Mouse (Mus musculus) embryonic facial prominence, embryonic 10.5 days (tissue): ENCODE data around the gene Trpc1. TPM values are rescaled to one million over a fixed set of nuclear protein-coding genes. Genes with fewer than 3 reads are reported as not detected.

Experiments
- DNase-seq: peaks from one replicate; pipeline ENCODE4 v3.0.0-alpha.2; 2017; ENCODE audit warnings: low spot score
- H3K27ac ChIP-seq: fragments of 300-500 bp; sonication (generic); replicated peaks from 2 replicates; pipeline ENCODE4 v1.5.1; 2016; ENCODE audit warnings: mild to moderate bottlenecking
- H3K27me3 ChIP-seq: fragments of 300-500 bp; sonication (generic); replicated peaks from 2 replicates; pipeline ENCODE4 v1.6.1; 2016; ENCODE audit warnings: low read depth, mild to moderate bottlenecking; ENCODE audit not compliant: poor library complexity, severe bottlenecking
- H3K36me3 ChIP-seq: fragments of 300-500 bp; sonication (generic); replicated peaks from 2 replicates; pipeline ENCODE4 v1.6.1; 2016; ENCODE audit warnings: mild to moderate bottlenecking, moderate library complexity
- H3K4me1 ChIP-seq: fragments of 300-500 bp; sonication (generic); 2 replicates; pipeline ENCODE4 v1.6.1; 2016
- H3K4me3 ChIP-seq: fragments of 300-500 bp; sonication (generic); 2 replicates; pipeline ENCODE4 v1.5.1; 2016; ENCODE audit warnings: mild to moderate bottlenecking, moderate library complexity
- H3K9me3 ChIP-seq: fragments of 300-500 bp; sonication (generic); 2 replicates; pipeline ENCODE4 v1.6.1; 2016; ENCODE audit warnings: mild to moderate bottlenecking
- WGBS: fragments of 180-500 bp; shearing (Covaris S2); methylation state at CpG from one replicate; pipeline ENCODE4 v1.1.7; 2016; 5-methylcytosine and 5-hydroxymethylcytosine counted together
- polyA plus RNA-seq: library from polyadenylated mRNA; unstranded; fragments of >200 nt; fragmentation: Nextera tagmentation; extraction: Ambion mirVana; gene quantifications from 2 replicates; pipeline ENCODE4 v1.2.1, GENCODE M21; 2016

The Trpc1 gene
- 1.9 and 2.4 TPM in 2 replicates for polyA plus RNA-seq

DNA sequence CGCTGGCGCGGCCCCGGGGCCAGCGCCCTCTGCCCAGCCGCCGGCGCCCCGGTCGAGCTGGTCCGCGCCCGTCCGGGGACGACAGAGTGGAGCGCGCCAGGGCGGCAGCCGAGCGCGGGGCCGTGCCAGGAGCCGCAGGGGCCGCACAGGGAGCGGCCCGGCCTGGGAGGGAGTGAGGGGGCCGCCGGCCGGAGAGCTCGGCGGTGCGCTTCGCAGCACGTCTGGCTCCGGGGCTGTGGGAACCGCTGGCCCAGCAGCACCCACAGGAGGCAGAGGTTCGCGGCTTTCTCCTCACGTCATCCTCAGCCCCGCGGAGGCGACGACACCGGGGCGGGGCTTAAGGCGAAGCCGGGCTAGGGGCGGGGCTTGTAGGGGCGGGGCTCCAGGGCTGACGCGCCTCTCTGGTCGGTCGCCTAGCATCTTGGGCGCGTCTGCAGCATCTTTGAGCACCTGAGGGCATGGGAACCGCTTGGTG, at the start of gene Trpc1:
Gene Trpc1 (minus strand): TSS at position 339 of the 475 bp plus-strand sequence.
- peak; percentile 93 for DNase-seq
- Histone ChIP-seq H3K27me3 (peaks cover 43% of the 10 kb centered on the region), H3K36me3 (no peaks in the 10 kb centered on the region), H3K4me3 (peak within 1 kb of the TSS; percentile 76), H3K9me3 (no peaks in the 10 kb centered on the region), H3K27ac (peak within 1 kb of the TSS; percentile 84), H3K4me1 (peaks cover 6% of the 10 kb centered on the region)
- under 1% methylated on average over 56 of the region's 56 CpGs for WGBS

DNA sequence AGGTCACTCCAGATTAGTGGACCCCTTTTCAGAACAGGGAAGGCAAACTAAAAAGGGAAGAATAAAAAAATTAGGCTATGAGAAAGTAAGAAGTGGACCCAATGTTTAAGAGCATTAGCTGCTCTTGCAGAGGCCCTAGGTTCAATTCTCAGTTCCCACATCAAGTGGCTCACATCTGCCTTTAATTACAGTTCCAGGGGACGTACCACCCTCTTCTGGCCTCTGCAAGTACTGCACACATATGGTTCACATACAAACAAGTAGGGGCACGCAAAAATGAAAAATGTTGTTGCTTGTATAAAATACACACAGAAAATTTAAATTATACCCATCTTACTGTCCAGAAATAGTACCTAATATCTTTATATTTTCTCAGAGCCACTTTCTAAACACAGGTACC, 46.1 kb upstream of the Trpc1 start:
- Histone ChIP-seq H3K4me1 (no peaks in the 10 kb centered on the region), H3K4me3 (no peak overlapping the region), H3K36me3 (no peaks in the 10 kb centered on the region), H3K9me3 (peaks cover 3% of the 10 kb centered on the region; the same call in 1 of the 2 replicates), H3K27ac (no peak overlapping the region), H3K27me3 (no peaks in the 10 kb centered on the region)
- DNase-seq, result no peak
- WGBS, result 91% methylated on average over 2 of the region's 2 CpGs

DNA sequence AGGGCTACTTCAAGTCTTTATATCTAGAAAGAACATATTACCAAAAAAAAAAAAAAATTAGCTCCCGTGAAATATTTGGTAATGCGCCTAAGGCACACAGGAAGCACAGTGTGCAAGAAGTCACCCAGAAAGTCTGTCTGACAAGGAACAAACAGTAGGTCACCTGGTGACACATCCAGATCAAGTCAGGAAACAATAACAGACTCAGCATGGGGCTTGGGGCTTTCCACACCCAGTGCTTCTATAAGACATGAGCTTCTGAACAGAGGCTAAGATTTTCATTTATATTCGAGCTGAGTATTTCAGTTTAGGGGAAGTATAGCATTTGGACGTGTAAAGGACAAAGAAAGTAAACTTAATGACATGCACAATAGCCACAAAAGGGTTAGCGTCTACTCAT, 45.7 kb upstream of the Trpc1 start:
- no peak for DNase-seq
- no peaks in the 10 kb centered on the region for H3K36me3 ChIP-seq
- no peaks in the 10 kb centered on the region for H3K27me3 ChIP-seq
- no peaks in the 10 kb centered on the region for H3K4me1 ChIP-seq
- H3K4me3 ChIP-seq, result no peak overlapping the region
- peaks cover 3% of the 10 kb centered on the region; the same call in 1 of the 2 replicates for H3K9me3 ChIP-seq
- H3K27ac ChIP-seq, result no peak overlapping the region
- 81% methylated on average over 5 of the region's 5 CpGs for WGBS

DNA sequence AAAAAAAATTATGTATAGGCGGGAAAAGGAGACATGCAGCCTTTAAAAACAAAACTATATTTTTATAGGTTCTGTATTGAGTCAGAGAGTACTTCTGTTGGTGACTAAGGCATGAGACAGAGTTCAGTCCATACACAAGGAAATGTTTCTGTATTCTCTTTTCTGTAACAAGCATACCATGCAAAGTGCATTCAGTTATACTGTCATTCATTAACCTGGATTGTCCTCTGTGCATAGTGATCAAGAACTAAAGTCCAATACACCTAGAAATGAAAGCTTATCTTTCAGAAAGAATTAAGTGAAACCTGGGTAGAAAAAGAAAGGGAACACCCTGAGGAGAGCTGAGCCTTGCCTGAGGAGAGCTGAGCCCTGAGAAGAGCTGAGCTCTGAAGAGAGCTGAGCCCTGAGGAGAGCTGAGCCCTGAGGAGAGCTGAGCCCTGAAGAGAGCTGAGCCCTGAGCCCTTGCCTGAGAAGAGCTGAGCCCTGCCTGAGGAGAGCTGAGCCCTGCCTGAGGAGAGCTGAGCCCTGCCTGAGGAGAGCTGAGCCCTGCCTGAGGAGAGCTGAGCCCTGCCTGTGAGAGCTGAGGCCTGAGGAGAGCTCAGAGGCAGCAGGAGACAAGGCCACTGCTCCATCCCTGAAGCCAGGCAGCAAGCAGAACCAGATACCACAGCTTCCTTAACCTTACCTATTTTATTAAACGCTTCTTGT, 45.1 kb upstream of the Trpc1 start:
- Histone ChIP-seq H3K27ac (no peak overlapping the region), H3K27me3 (no peaks in the 10 kb centered on the region), H3K4me3 (no peak overlapping the region), H3K4me1 (no peaks in the 10 kb centered on the region), H3K36me3 (no peaks in the 10 kb centered on the region), H3K9me3 (peaks cover 3% of the 10 kb centered on the region; the same call in 1 of the 2 replicates)
- DNase-seq, result no peak
- WGBS, result 84% methylated on average over 2 of the region's 2 CpGs

DNA sequence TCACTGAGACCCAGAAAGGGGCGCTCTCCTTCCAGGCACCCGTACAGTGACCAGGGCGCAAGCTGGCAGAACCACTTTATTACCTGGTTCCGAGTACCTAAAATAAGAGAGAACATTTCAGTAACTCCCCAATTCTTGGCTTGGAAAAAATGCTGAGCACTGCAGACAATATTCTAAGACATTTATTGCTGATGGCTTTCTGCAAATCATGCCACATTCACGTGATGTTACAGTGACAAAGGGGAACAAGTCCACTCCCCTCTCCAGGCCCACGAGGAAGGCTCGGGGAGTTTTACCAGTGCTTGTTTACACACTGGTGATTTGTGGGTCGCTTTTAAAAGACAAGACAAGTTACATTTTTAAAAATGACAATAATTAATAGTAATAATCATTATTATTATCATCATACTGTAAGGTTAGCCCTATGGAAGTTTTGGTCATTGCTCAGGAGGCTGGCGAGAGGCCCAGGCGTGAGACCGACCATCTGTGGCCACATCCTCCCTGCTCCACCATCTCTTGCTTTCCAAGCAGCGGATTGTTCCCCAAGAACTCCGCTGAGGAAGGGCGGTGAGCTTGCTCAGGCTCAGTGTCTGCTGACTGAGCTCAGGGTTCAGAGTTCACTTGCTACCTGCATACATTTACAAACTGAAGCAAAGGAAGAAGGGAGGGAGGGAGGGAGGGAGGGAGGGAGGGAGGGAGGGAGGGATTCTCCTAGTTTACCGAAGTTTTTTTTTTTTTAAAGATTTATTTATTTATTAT, 44.0 kb upstream of the Trpc1 start:
- Histone ChIP-seq H3K27ac (no peak overlapping the region), H3K27me3 (no peaks in the 10 kb centered on the region), H3K4me1 (no peaks in the 10 kb centered on the region), H3K4me3 (no peak overlapping the region), H3K36me3 (no peaks in the 10 kb centered on the region), H3K9me3 (peaks cover 3% of the 10 kb centered on the region; the same call in 1 of the 2 replicates)
- 90% methylated on average over 15 of the region's 15 CpGs for whole genome bisulfite sequencing
- no peak for DNase-seq

DNA sequence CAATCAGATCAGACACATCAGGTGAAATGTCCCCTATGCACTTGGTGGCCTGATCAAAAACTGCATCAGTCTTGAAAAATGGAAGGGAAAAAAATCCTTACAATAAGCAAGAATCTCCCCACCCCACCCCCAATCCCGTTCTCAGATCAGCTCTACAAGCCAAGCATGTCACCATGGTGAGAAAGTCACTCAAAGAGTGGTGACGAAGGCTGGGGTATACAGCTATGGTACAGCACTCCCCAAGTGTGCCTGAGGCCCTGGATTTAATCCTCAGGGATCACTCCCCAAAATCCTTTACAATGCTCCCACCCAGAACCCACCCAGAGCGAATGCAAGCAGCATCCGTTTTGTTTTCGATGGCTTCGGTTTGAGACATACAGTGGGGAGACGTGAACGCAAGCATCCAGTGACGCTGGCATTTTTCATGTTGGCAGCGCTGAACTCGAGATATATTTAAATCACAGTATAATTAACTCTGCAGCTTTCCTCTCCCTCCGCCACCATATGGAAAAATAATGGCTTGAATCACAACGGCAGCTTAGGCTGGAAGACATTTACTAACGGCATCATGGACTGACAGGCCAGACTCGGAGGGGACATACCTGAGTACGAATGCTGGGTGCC, 34.8 kb upstream of the Trpc1 start:
- Histone ChIP-seq H3K9me3 (no peaks in the 10 kb centered on the region), H3K27me3 (no peaks in the 10 kb centered on the region), H3K4me1 (peaks cover 7% of the 10 kb centered on the region), H3K27ac (no peak overlapping the region), H3K4me3 (no peak overlapping the region), H3K36me3 (no peaks in the 10 kb centered on the region)
- 85% methylated on average over 16 of the region's 16 CpGs for WGBS
- no peak for DNase-seq

DNA sequence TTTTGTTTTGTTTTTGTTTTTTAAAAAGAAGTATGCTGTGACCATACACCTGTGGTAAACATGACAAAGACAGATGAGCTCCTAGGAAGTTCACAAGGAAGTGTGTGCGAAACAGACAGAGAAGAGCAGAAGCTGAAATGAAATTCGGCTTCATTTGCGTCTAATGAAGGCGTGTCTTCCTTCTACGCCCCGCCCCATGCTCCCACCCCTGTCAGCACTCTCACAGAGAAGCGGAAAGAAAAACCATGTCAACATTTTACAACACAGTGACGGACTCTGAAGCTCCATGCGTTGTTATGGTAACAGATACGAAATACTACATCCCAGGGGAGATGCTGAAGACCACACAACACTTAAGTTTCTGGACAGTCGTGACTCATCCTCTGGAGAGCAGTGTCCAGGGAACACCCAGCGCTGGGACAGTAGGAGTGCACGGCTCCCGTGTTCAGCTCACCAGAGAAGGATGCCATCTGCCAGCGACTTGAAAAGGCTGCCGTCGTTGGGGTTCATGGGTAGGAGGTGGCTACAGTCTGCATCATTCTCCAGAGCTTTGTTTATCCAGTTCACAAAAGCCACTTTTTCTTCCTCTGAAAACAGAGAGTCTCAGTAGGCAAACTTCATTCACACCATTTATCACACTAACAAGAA, 33.6 kb upstream of the Trpc1 start:
- H3K4me1 ChIP-seq, result peaks cover 7% of the 10 kb centered on the region
- no peaks in the 10 kb centered on the region for H3K27me3 ChIP-seq
- DNase-seq, result no peak
- no peaks in the 10 kb centered on the region for H3K9me3 ChIP-seq
- no peak overlapping the region for H3K4me3 ChIP-seq
- 78% methylated on average over 17 of the region's 17 CpGs for WGBS
- H3K27ac ChIP-seq, result no peak overlapping the region
- H3K36me3 ChIP-seq, result no peaks in the 10 kb centered on the region

DNA sequence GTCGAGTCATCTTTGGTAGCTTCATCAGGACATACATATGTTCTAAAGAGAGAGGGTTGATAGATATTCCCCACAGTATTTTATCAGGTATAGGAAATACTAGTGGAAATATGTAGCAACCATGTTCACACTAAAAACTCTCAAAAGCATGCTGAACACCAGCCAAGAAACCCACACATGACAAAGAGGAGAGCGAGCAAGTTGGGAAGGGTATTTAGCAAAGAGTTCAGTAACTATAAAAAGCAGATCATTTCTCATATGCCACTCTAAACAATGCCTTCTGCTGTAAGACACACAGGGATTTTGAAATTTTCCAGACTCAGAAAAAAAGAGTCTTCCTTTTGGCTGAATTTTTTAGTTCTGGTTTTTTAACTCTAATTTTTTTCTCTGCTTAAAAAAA, 21.5 kb upstream of the Trpc1 start:
- H3K27me3 ChIP-seq, result no peaks in the 10 kb centered on the region
- WGBS, result 93% methylated on average over 2 of the region's 2 CpGs
- no peaks in the 10 kb centered on the region for H3K36me3 ChIP-seq
- no peak overlapping the region for H3K27ac ChIP-seq
- DNase-seq, result no peak
- H3K9me3 ChIP-seq, result no peaks in the 10 kb centered on the region
- H3K4me3 ChIP-seq, result no peak overlapping the region
- H3K4me1 ChIP-seq, result no peaks in the 10 kb centered on the region

DNA sequence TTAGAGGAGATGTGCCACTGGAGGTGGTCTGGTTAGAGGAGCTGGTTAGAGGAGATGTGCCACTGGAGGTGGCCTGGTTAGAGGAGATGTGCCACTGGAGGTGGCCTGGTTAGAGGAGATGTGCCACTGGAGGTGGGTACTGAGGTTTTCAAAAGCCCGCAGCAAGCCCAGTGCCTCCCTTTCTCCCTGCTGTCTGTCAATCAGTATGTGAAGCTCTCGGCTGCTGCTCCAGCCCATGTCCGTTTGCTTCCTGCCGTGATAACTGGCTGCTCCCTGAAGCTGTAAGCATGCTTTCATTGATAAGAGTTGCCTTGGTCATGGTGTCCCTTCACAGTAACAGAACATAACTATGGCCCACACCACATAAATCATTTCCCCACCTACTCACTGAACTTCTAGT, 13.0 kb upstream of the Trpc1 start:
- H3K9me3 ChIP-seq, result no peaks in the 10 kb centered on the region
- no peak overlapping the region for H3K4me3 ChIP-seq
- no peaks in the 10 kb centered on the region for H3K4me1 ChIP-seq
- 87% methylated on average over 4 of the region's 4 CpGs for WGBS
- DNase-seq, result no peak
- H3K36me3 ChIP-seq, result no peaks in the 10 kb centered on the region
- no peaks in the 10 kb centered on the region for H3K27me3 ChIP-seq
- no peak overlapping the region for H3K27ac ChIP-seq

DNA sequence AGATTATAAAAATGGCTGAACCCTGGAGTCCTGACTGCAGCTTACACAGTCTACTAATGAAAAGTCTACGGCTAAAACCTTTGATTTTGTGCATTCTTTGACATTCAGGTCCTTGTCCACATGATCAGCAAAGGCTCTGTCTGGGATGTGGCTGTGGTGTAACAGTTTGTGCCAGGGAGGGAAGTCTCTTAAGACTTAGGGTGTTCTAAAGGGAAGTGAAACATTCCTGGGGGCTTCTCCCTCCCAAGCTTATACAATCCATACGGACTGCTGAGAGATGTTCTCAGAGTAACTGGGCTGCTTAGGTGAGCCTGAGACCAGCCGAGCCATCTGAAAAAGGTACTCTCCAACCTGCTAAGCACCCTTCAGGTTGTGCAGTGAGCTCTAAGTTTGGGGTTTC, 12.1 kb upstream of the Trpc1 start:
- 89% methylated on average over 3 of the region's 3 CpGs for WGBS
- no peaks in the 10 kb centered on the region for H3K27me3 ChIP-seq
- no peak overlapping the region for H3K27ac ChIP-seq
- no peak for DNase-seq
- H3K4me1 ChIP-seq, result no peaks in the 10 kb centered on the region
- no peaks in the 10 kb centered on the region for H3K9me3 ChIP-seq
- H3K36me3 ChIP-seq, result no peaks in the 10 kb centered on the region
- no peak overlapping the region for H3K4me3 ChIP-seq

DNA sequence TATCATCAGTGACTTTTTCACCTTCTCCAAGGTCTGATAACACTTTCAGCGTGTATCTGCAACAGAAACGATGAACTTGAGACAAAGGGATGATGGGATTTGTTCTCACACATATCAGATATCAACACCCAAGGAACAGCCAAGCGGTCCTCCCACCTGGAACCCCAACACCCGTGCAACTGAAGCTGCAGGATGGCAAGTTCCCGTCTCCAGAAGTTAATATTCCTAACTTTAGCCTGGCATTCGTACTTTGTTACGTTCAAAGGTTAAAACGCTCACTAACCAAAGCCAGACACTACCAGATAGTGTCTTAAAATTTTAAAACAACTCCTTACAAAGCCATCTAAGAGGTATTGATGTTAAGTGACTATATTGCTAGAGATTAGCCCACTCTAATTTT, 11.2 kb upstream of the Trpc1 start:
- no peaks in the 10 kb centered on the region for H3K36me3 ChIP-seq
- no peak overlapping the region for H3K4me3 ChIP-seq
- no peak for DNase-seq
- 88% methylated on average over 8 of the region's 8 CpGs for WGBS
- no peak overlapping the region for H3K27ac ChIP-seq
- no peaks in the 10 kb centered on the region for H3K27me3 ChIP-seq
- no peaks in the 10 kb centered on the region for H3K9me3 ChIP-seq
- H3K4me1 ChIP-seq, result no peaks in the 10 kb centered on the region

DNA sequence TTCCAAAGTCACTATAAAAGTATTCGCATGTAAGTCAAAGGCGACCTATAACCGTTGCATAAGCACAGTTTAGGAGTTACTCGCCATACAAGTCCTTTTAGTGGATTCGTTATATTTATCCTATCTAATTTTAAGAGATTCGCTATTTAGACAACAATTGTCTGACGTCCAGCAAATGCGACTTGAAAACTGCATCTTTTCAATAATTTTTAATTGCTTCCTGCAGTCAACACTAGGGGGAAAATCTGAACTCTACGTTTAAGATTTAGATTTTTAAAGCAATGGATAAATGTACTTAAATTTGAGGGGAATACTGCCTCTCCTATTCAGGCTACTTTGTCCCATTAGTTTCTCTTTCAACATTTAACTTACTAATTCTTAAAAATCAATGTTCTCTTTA, 571 bp upstream of the Trpc1 start:
- no peaks in the 10 kb centered on the region for H3K36me3 ChIP-seq
- no peak overlapping the region for H3K27ac ChIP-seq
- DNase-seq, result no peak
- peaks cover 6% of the 10 kb centered on the region for H3K4me1 ChIP-seq
- H3K9me3 ChIP-seq, result no peaks in the 10 kb centered on the region
- WGBS, result 39% methylated on average over 9 of the region's 9 CpGs
- peaks cover 43% of the 10 kb centered on the region for H3K27me3 ChIP-seq
- peak overlapping the region; percentile 76 for H3K4me3 ChIP-seq
